Mouse (Mus musculus): Measurements from ENCODE around the gene Vps53.

- TF ChIP-seq POLR2A (IDR thresholded peaks at IDR 0.05; ENCODE audit: extremely low read depth, insufficient read depth, low read length) (no peak), CTCF (IDR thresholded peaks at IDR 0.05; ENCODE audit: low read depth, low read length) (no peak)
These were observed 170.3 kb downstream of the Vps53 start for GRCm38 (mm10) chr11:76009101-76009500.
